ENCODE assay signal across 13 mouse cellular contexts in genomic region chr3:87981214-87981760, GRCm38 (mm10). TPM values are rescaled to one million over a fixed set of nuclear protein-coding genes. Genes with fewer than 3 reads are reported as not detected.
DNase-seq lines count a peak whose midpoint lies in the region; ATAC-seq and TF ChIP-seq lines count a peak whose summit lies in the region.
"Had no signal": no experiment of that assay in that cellular context is flagged by ENCODE, and none has a peak within 500 bp of the region (broad histone marks: within the 10 kb centered on the region; RNA-seq: fewer than 3 reads in every experiment).

No protein-coding gene starts in this region.

- ATAC-seq in heart, embryonic 13.5 days (ENCODE audit: extremely low read depth, insufficient number of reproducible peaks, low FRiP score, low TSS enrichment) = no peak
- no peak for ATAC-seq in midbrain, embryonic 11.5 days (ENCODE audit: low FRiP score)
- no peak for ATAC-seq in midbrain, embryonic 14.5 days (ENCODE audit: low FRiP score, low TSS enrichment)
- ATAC-seq in intestine, embryonic 14.5 days (replicated peaks; ENCODE audit: low FRiP score, low TSS enrichment, low read depth) = no peak
- no peak for ATAC-seq in megakaryocyte, adult 5-6 weeks (ENCODE audit: poor library complexity, severe bottlenecking)

- no peak overlapping the region for H3K4me2 ChIP-seq in heart, embryonic 13.5 days
- no peak overlapping the region for H3K4me2 ChIP-seq in midbrain, embryonic 11.5 days
- no peak overlapping the region for H3K4me2 ChIP-seq in midbrain, embryonic 14.5 days (ENCODE audit: low read length)
- no peak overlapping the region for H3K4me2 ChIP-seq in intestine, embryonic 14.5 days (ENCODE audit: low read length)

- H3K4me3 ChIP-seq in heart, embryonic 13.5 days = no peak overlapping the region
- H3K4me3 ChIP-seq in midbrain, embryonic 11.5 days (ENCODE audit: low read depth, low read length) = no peak overlapping the region
- no peak overlapping the region for H3K4me3 ChIP-seq in midbrain, embryonic 14.5 days (replicated peaks; ENCODE audit: low read depth, low read length)
- H3K4me3 ChIP-seq in intestine, embryonic 14.5 days (ENCODE audit: low read depth, low read length) = no peak overlapping the region
- H3K4me3 ChIP-seq in small intestine, adult 2 months (ENCODE audit: low read depth, low read length) = no peak overlapping the region

- intact Hi-C loops in heart, postnatal 25 days (cut with DNase I) = loop anchor here (10.0 kb wide), 1 partner anchor 216 kb away; no protein-coding TSS in a partner anchor

- no peak for TF ChIP-seq CTCF in small intestine, adult 2 months (IDR thresholded peaks at IDR 0.05; ENCODE audit: extremely low read depth, insufficient read length, insufficient replicate concordance, low read depth, low read length)

- no peaks in the 10 kb centered on the region for H3K9me3 ChIP-seq in heart, embryonic 13.5 days
- H3K9me3 ChIP-seq in midbrain, embryonic 11.5 days (ENCODE audit: control insufficient read depth, low read length) = no peaks in the 10 kb centered on the region
- H3K9me3 ChIP-seq in midbrain, embryonic 14.5 days (ENCODE audit: control insufficient read depth, low read length) = no peaks in the 10 kb centered on the region
- H3K9me3 ChIP-seq in intestine, embryonic 14.5 days (ENCODE audit: control insufficient read depth, low read length) = no peaks in the 10 kb centered on the region

- H3K36me3 ChIP-seq in heart, embryonic 13.5 days = peaks cover 12% of the 10 kb centered on the region
- H3K36me3 ChIP-seq in midbrain, embryonic 11.5 days (ENCODE audit: control insufficient read depth, insufficient read depth, low read length) = peaks cover 17% of the 10 kb centered on the region
- H3K36me3 ChIP-seq in midbrain, embryonic 14.5 days (ENCODE audit: control insufficient read depth, insufficient read depth, low read length) = no peaks in the 10 kb centered on the region; the same call in 1 of the 2 replicates
- H3K36me3 ChIP-seq in intestine, embryonic 14.5 days (ENCODE audit: control insufficient read depth, insufficient read depth, low read length) = peaks cover 15% of the 10 kb centered on the region
- H3K36me3 ChIP-seq in small intestine, adult 2 months (ENCODE audit: control insufficient read depth, insufficient read depth, low read length) = no peaks in the 10 kb centered on the region

- DNase-seq in heart, postnatal 25 days (ENCODE audit: low spot score) = no peak
- DNase-seq in midbrain, embryonic 11.5 days (ENCODE audit: low spot score, missing footprints) = peak; percentile 86
- no peak for DNase-seq in midbrain, embryonic 14.5 days
- no peak for DNase-seq in intestine, embryonic 14.5 days (ENCODE audit: low spot score)
- no peak for DNase-seq in spleen, postnatal 10 days (ENCODE audit: low spot score in 2 of 2)
- DNase-seq: cerebellum, adult 9-11 months; kidney, postnatal 4 days; right cerebral cortex, postnatal 4 days; thymus, postnatal 14 days had no signal

- H3K4me1 ChIP-seq in heart, embryonic 13.5 days = peaks cover 63% of the 10 kb centered on the region
- peaks cover 67% of the 10 kb centered on the region for H3K4me1 ChIP-seq in midbrain, embryonic 11.5 days (ENCODE audit: control insufficient read depth, insufficient read depth, low read length)
- peaks cover 26% of the 10 kb centered on the region for H3K4me1 ChIP-seq in midbrain, embryonic 14.5 days (ENCODE audit: control insufficient read depth, insufficient read depth, low read length)
- peaks cover 48% of the 10 kb centered on the region for H3K4me1 ChIP-seq in intestine, embryonic 14.5 days (replicated peaks; ENCODE audit: control insufficient read depth, insufficient read depth, low read length)
- H3K4me1 ChIP-seq in small intestine, adult 2 months (ENCODE audit: control insufficient read depth, insufficient read depth, insufficient read length, low read length) = peaks cover 16% of the 10 kb centered on the region

- WGBS in heart, embryonic 13.5 days = 70% methylated on average over 6 of the region's 6 CpGs
- WGBS in midbrain, embryonic 11.5 days = 79% methylated on average over 6 of the region's 6 CpGs
- 84% methylated on average over 6 of the region's 6 CpGs for WGBS in midbrain, embryonic 14.5 days
- WGBS in intestine, embryonic 14.5 days = 77% methylated on average over 6 of the region's 6 CpGs
- 87% methylated on average over 6 of the region's 6 CpGs for WGBS in small intestine, adult 2 months

- TF ChIP-seq POLR2A in small intestine, adult 2 months (IDR thresholded peaks at IDR 0.05; ENCODE audit: low read depth, low read length) = no peak

- no peaks in the 10 kb centered on the region for H3K27me3 ChIP-seq in heart, embryonic 13.5 days (replicated peaks)
- no peaks in the 10 kb centered on the region for H3K27me3 ChIP-seq in midbrain, embryonic 11.5 days (ENCODE audit: control insufficient read depth, insufficient read depth, low read length)
- no peaks in the 10 kb centered on the region for H3K27me3 ChIP-seq in midbrain, embryonic 14.5 days (ENCODE audit: control insufficient read depth, insufficient read depth, low read length)
- H3K27me3 ChIP-seq in intestine, embryonic 14.5 days (replicated peaks; ENCODE audit: control insufficient read depth, insufficient read depth, low read length) = no peaks in the 10 kb centered on the region
- H3K27me3 ChIP-seq in small intestine, adult 2 months (ENCODE audit: control insufficient read depth, insufficient read depth, low read length) = no peaks in the 10 kb centered on the region

- peak overlapping the region; percentile 98 for H3K27ac ChIP-seq in heart, embryonic 13.5 days (replicated peaks)
- H3K27ac ChIP-seq in midbrain, embryonic 11.5 days (ENCODE audit: low read depth, low read length) = no peak overlapping the region
- no peak overlapping the region for H3K27ac ChIP-seq in midbrain, embryonic 14.5 days (replicated peaks; ENCODE audit: low read depth, low read length)
- H3K27ac ChIP-seq in intestine, embryonic 14.5 days (ENCODE audit: low read depth) = peak overlapping the region; percentile 97; the same call in 1 of the 2 replicates
- peak overlapping the region; percentile 79; the same call in 1 of the 2 replicates for H3K27ac ChIP-seq in small intestine, adult 2 months (ENCODE audit: insufficient read depth, low read depth, low read length)

- no peak overlapping the region for H3K9ac ChIP-seq in heart, embryonic 13.5 days
- H3K9ac ChIP-seq in midbrain, embryonic 11.5 days (ENCODE audit: low read length) = no peak overlapping the region
- H3K9ac ChIP-seq in midbrain, embryonic 14.5 days (replicated peaks; ENCODE audit: low read length) = no peak overlapping the region
- H3K9ac ChIP-seq in intestine, embryonic 14.5 days (ENCODE audit: low read length) = no peak overlapping the region

RNA-seq across cellular contexts. Expression of gene Nes, which starts 10.4 kb away (rescaled TPM):
- polyA plus RNA-seq in heart, embryonic 13.5 days (2015; fragmentation: Nextera tagmentation; extraction: Ambion mirVana) = 18.7 and 18.9 TPM in 2 replicates
- 10 to 100 TPM; 20.9 to 25.1 TPM for total RNA-seq in heart, postnatal 25 days (2021)
- 70.3 and 85.4 TPM in 2 replicates for polyA plus RNA-seq in midbrain, embryonic 11.5 days (2014; fragmentation: Nextera tagmentation; extraction: Ambion mirVana)
- polyA plus RNA-seq in midbrain, embryonic 14.5 days (2014; fragmentation: Nextera tagmentation; extraction: Ambion mirVana) = 19.0 and 28.8 TPM in 2 replicates
- 11.9 and 13.4 TPM in 2 replicates for polyA plus RNA-seq in intestine, embryonic 14.5 days (2014; fragmentation: Nextera tagmentation; extraction: Ambion mirVana)
- polyA plus RNA-seq in small intestine, adult 2 months (2012; rRNA removed) = 2.6 and 5.0 TPM in 2 replicates
- not detected in 2 replicates for total RNA-seq in megakaryocyte, adult 5-6 weeks (2015)
- not detected in 2 replicates for total RNA-seq in megakaryocyte, adult 5-6 weeks (2017)

RNA-seq across cellular contexts. Expression of gene Bcan, which starts 18.7 kb away (rescaled TPM):
- polyA plus RNA-seq in heart, embryonic 13.5 days (2015; fragmentation: Nextera tagmentation; extraction: Ambion mirVana) = 0.07 TPM in 1 of 2 replicates, not detected in the other
- total RNA-seq in heart, postnatal 25 days (2021) = under 1 TPM; 0.14 to 0.26 TPM
- polyA plus RNA-seq in midbrain, embryonic 11.5 days (2014; fragmentation: Nextera tagmentation; extraction: Ambion mirVana) = 0.37 and 0.44 TPM in 2 replicates
- 34.3 and 49.7 TPM in 2 replicates for polyA plus RNA-seq in midbrain, embryonic 14.5 days (2014; fragmentation: Nextera tagmentation; extraction: Ambion mirVana)
- polyA plus RNA-seq in intestine, embryonic 14.5 days (2014; fragmentation: Nextera tagmentation; extraction: Ambion mirVana) = 0.26 and 0.73 TPM in 2 replicates
- polyA plus RNA-seq in small intestine, adult 2 months (2012; rRNA removed) = 0.04 and 0.24 TPM in 2 replicates
- total RNA-seq in megakaryocyte, adult 5-6 weeks (2015) = not detected in 2 replicates
- total RNA-seq in megakaryocyte, adult 5-6 weeks (2017) = not detected in 2 replicates

RNA-seq across cellular contexts. Expression of gene Crabp2, which starts 32.8 kb away (rescaled TPM):
- polyA plus RNA-seq in heart, embryonic 13.5 days (2015; fragmentation: Nextera tagmentation; extraction: Ambion mirVana) = 6.2 and 8.4 TPM in 2 replicates
- not detected for total RNA-seq in heart, postnatal 25 days (2021)
- polyA plus RNA-seq in midbrain, embryonic 11.5 days (2014; fragmentation: Nextera tagmentation; extraction: Ambion mirVana) = 539 and 540 TPM in 2 replicates
- polyA plus RNA-seq in midbrain, embryonic 14.5 days (2014; fragmentation: Nextera tagmentation; extraction: Ambion mirVana) = 28.3 and 42.4 TPM in 2 replicates
- polyA plus RNA-seq in intestine, embryonic 14.5 days (2014; fragmentation: Nextera tagmentation; extraction: Ambion mirVana) = 9.7 and 14.4 TPM in 2 replicates
- polyA plus RNA-seq in small intestine, adult 2 months (2012; rRNA removed) = 0.10 TPM in 1 of 2 replicates, not detected in the other
- total RNA-seq in megakaryocyte, adult 5-6 weeks (2015) = 1.3 TPM in 1 of 2 replicates, not detected in the other
- total RNA-seq in megakaryocyte, adult 5-6 weeks (2017) = not detected in 2 replicates
- total RNA-seq: gastrocnemius, adult 8-10 months had no signal

RNA-seq across cellular contexts. Expression of gene Hapln2, which starts 46.1 kb away (rescaled TPM):
- polyA plus RNA-seq in heart, embryonic 13.5 days (2015; fragmentation: Nextera tagmentation; extraction: Ambion mirVana) = not detected in 2 replicates
- total RNA-seq in heart, postnatal 25 days (2021) = not detected
- polyA plus RNA-seq in midbrain, embryonic 11.5 days (2014; fragmentation: Nextera tagmentation; extraction: Ambion mirVana) = 0.11 TPM in 1 of 2 replicates, not detected in the other
- polyA plus RNA-seq in midbrain, embryonic 14.5 days (2014; fragmentation: Nextera tagmentation; extraction: Ambion mirVana) = 0.47 and 0.57 TPM in 2 replicates
- 0.13 TPM in 1 of 2 replicates, not detected in the other for polyA plus RNA-seq in intestine, embryonic 14.5 days (2014; fragmentation: Nextera tagmentation; extraction: Ambion mirVana)
- not detected in 2 replicates for polyA plus RNA-seq in small intestine, adult 2 months (2012; rRNA removed)
- not detected in 2 replicates for total RNA-seq in megakaryocyte, adult 5-6 weeks (2015)
- total RNA-seq in megakaryocyte, adult 5-6 weeks (2017) = not detected in 2 replicates

RNA-seq across cellular contexts. Expression of gene Rrnad1, which starts 50.8 kb away (rescaled TPM):
- polyA plus RNA-seq in heart, embryonic 13.5 days (2015; fragmentation: Nextera tagmentation; extraction: Ambion mirVana) = 13.4 and 16.0 TPM in 2 replicates
- total RNA-seq in heart, postnatal 25 days (2021) = 1 to 10 TPM; 6.0 to 6.1 TPM
- polyA plus RNA-seq in midbrain, embryonic 11.5 days (2014; fragmentation: Nextera tagmentation; extraction: Ambion mirVana) = 14.6 and 17.0 TPM in 2 replicates
- polyA plus RNA-seq in midbrain, embryonic 14.5 days (2014; fragmentation: Nextera tagmentation; extraction: Ambion mirVana) = 19.1 and 21.7 TPM in 2 replicates
- polyA plus RNA-seq in intestine, embryonic 14.5 days (2014; fragmentation: Nextera tagmentation; extraction: Ambion mirVana) = 17.9 and 21.8 TPM in 2 replicates
- polyA plus RNA-seq in small intestine, adult 2 months (2012; rRNA removed) = 12.5 and 17.3 TPM in 2 replicates
- total RNA-seq in megakaryocyte, adult 5-6 weeks (2015) = 7.2 and 7.8 TPM in 2 replicates
- total RNA-seq in megakaryocyte, adult 5-6 weeks (2017) = 8.7 and 10.2 TPM in 2 replicates

Comparison
In these comparisons a context has a peak if more than half of its experiments do, and no peak if none do; other contexts are left out.
1. RNA of gene Bcan, which starts 18.7 kb away (polyA plus RNA-seq): 34.3 to 49.7 TPM in midbrain, embryonic 14.5 days; 0.26 to 0.73 TPM in intestine, embryonic 14.5 days, 0.37 to 0.44 TPM in midbrain, embryonic 11.5 days, 0.07 TPM in heart, embryonic 13.5 days and 0.04 to 0.24 TPM in small intestine, adult 2 months; every median in the first group is over 10 times any median in the second.
2. RNA of gene Crabp2, which starts 32.8 kb away (polyA plus RNA-seq): 539 to 540 TPM in midbrain, embryonic 11.5 days; 28.3 to 42.4 TPM in midbrain, embryonic 14.5 days, 9.7 to 14.4 TPM in intestine, embryonic 14.5 days, 6.2 to 8.4 TPM in heart, embryonic 13.5 days and 0.10 TPM in small intestine, adult 2 months; every median in the first group is over 10 times any median in the second.
3. H3K27ac ChIP-seq: peak in heart, embryonic 13.5 days (single experiment), intestine, embryonic 14.5 days (single experiment) and small intestine, adult 2 months (single experiment); none in midbrain, embryonic 11.5 days (single experiment) and midbrain, embryonic 14.5 days (single experiment).